Mouse (Mus musculus): ENCODE results near the gene Bub1. TPM values are rescaled to one million over a fixed set of nuclear protein-coding genes. Genes with fewer than 3 reads are reported as not detected.

Bub1 gene
- polyA plus RNA-seq (2012; ENCODE audit: low replicate concordance): 0.46 and 8.9 TPM in 2 replicates

DNA sequence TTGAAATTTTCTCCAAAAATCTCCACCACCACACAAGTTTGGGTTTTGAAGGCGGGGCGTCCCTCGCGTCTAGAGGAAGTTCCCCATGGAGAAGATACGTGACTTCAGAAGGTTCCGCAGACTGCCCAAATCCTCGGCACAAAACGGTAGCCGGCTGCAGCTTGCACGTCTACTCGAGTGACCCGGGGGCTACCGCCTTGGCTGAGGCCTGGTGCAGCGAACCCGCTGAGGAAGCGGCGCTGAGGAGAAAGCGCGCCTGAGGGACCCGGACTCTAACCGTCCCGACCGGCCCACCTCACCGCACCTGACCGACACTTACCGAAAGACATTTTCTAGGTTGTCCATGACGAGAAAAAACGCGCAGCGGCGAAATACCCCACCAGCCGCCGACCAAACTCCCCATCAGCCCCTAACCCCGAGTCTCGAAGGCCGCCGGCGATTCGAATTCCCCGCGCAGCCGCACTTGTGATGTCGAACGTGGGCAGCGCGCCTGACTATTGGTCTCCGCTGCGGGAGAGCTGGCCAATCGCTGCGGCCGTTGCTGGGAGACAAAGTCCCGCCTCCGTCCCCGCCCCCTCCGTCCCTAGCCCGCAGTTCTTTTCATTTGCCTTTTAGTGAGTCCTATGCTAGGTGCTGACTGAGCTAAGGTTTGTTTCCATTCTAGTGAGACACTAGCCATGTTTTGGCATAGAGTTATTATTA is at the start of gene Bub1:
Bub1 (minus strand) TSS at position 465 of the 702 bp plus-strand sequence.

DNA sequence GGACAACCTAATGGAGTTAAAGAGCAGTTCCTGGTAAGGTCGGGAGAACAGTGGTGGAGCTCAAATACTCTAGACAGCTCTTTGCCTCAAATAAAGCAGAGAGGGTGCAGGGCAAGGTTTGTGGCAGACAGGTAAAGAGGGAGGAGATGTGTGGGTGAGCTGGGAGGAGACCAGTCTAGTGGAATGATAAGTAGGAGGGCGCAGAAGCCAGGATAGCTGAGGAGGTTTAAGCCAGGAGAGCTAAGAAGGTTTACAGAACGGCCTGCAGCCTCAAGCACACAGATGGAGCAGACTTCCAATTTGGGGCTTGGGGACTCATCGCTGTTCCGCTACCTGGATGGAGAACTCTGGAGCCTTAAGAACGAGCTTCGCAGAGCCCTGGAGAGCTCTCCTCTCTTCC is 6.9 kb upstream of the Bub1 start, which contains the start of gene Acoxl:
Acoxl (plus strand) TSS at position 301 of the 400 bp plus-strand sequence.

DNA sequence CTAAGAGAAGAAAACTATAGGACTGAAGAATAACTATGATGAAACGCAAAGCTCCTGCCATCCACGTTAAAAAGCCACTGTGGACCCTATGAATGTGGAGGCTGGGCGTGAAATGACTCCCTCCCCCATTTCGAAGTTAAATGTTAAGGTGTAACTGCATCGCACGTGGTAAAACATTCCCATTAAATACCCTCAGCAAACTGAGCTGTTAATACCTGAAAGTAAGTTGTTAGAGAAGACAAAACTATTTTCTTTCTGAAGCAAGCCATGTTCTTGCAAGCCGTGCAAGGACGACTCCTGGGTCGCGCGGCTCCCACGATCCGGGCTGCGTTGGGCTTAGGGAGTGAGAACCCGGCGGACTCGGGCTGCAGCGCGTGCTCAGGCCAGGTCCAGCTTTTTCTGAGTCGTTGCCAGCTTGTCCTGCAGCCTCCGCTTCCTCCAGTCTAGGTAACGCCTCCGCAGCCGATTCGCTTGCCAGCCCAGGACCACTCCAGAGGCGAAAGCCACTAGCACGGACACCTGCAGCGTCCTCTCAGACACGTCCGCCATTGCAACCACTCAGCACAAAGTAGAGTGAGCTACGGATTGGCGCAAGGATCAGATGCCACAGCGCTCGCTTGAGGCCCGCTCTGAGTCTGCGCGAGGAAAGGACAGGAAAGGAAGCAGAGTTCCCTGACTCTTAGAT is 39.6 kb downstream of the Bub1 start, which contains the start of gene Mtln:
Mtln (minus strand) TSS at position 570 of the 685 bp plus-strand sequence.

DNA sequence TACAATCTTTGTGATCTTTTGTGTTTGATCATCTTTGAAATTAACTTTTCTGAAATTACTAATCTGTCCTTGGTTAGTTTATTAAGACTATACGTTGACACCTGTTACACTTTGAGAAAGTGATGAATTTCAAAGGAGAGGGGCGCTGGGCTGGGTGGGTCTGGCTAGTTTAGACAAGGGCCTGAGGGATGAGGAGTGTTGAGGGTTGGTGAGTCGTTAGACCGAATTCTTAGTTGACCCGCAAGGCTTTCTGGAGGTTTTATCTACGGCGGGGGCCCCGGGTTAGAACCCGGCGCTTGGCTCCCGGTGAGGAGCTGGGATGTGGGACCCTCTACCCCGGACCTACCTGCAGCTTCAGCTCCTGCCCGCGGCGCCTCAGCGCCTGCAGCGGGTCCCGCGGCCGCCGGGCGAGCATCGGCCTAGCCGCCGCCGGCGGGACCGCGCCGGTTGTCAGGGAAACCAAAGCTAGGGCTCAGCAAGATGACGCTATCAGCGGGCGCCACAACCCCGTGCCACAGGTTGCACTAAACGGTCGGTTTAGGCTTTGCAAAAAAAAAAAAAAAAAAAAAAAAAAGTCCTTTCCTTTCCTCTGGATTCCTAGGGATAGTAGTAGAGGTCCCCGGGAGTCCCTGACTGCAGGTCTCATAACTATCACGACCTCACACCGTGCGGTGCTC is 43.1 kb downstream of the Bub1 start, which contains the start of gene Nphp1:
Nphp1 (minus strand) TSS at position 458 of the 677 bp plus-strand sequence.

Other genes starting within 250 kb of the Bub1 start
- gene Zfp661, start 244.8 kb downstream of the Bub1 start, polyA plus RNA-seq (2012; ENCODE audit: low replicate concordance): 0.23 and 0.36 TPM in 2 replicates
- gene Mrps5, start 244.6 kb downstream of the Bub1 start, polyA plus RNA-seq (2012; ENCODE audit: low replicate concordance): 94.3 and 104 TPM in 2 replicates
- 3.0 TPM in 1 of 2 replicates, not detected in the other for gene Mal, start 175.2 kb downstream of the Bub1 start, polyA plus RNA-seq (2012; ENCODE audit: low replicate concordance)
- gene Mall, start 101.9 kb downstream of the Bub1 start, polyA plus RNA-seq (2012; ENCODE audit: low replicate concordance): 0.08 TPM in 1 of 2 replicates, not detected in the other
- 0.37 and 0.83 TPM in 2 replicates for gene Nphp1, start 43.0 kb downstream of the Bub1 start, polyA plus RNA-seq (2012; ENCODE audit: low replicate concordance)
- 74.1 and 76.5 TPM in 2 replicates for gene Mtln, start 39.4 kb downstream of the Bub1 start, polyA plus RNA-seq (2012; ENCODE audit: low replicate concordance)
- 0.22 and 0.44 TPM in 2 replicates for gene Acoxl, start 7.0 kb upstream of the Bub1 start, polyA plus RNA-seq (2012; ENCODE audit: low replicate concordance)